Mouse (Mus musculus) bone marrow macrophage, adult 2 months (primary cell): ENCODE measurements around the gene Gm20481.

Experiments used
- CTCF ChIP-seq: IDR thresholded peaks from 2 replicates; pipeline ENCODE4 v1.5.1; 2012; ENCODE audit warnings: low read depth, mild to moderate bottlenecking, low read length, moderate library complexity
- POLR2A ChIP-seq: IDR thresholded peaks from 2 replicates; pipeline ENCODE4 v1.6.1; 2012; ENCODE audit warnings: mild to moderate bottlenecking, low read depth, low read length, borderline replicate concordance

DNA sequence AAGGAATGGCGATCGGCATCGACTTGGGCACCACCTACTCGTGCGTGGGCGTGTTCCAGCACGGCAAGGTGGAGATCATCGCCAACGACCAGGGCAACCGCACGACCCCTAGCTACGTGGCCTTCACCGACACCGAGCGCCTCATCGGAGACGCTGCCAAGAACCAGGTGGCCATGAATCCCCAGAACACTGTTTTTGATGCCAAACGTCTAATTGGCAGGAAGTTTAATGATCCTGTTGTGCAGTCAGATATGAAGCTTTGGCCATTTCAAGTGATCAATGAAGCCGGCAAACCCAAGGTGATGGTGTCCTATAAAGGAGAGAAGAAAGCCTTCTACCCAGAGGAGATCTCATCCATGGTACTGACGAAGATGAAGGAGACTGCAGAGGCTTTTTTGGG, 7.3 kb downstream of the Gm20481 start:
- no peak for TF ChIP-seq POLR2A
- no peak for TF ChIP-seq CTCF
